Mouse (Mus musculus) embryo, embryonic 11 days (tissue): ENCODE results near the gene Fndc10.
"Not testable (repeated sequence)": the region's sequence is repeated elsewhere in the genome, so short reads cannot be mapped to it uniquely, and the experiment has no call there.

Experiments used
- DNase-seq: peaks from one replicate; pipeline ENCODE4 v3.0.0-alpha.2; 2015

Gene Fndc10

GRCm38 (mm10) chr4:155694111-155694481 lies at the start of gene Fndc10:
Gene Fndc10, plus strand, starts transcription at chr4:155694342.
- peak; percentile 81 for DNase-seq

GRCm38 (mm10) chr4:155645308-155645707 lies 48.8 kb upstream of the Fndc10 start, which contains the start of gene Gm10563:
Gene Gm10563, minus strand, starts transcription at chr4:155645408.
- DNase-seq, result not testable (repeated sequence)

GRCm38 (mm10) chr4:155645721-155646120 lies 48.4 kb upstream of the Fndc10 start:
- no peak for DNase-seq

GRCm38 (mm10) chr4:155649355-155649754 lies 44.8 kb upstream of the Fndc10 start:
- DNase-seq, result no peak

- no peak for DNase-seq
Observed at GRCm38 (mm10) chr4:155651553-155652269, 42.4 kb upstream of the Fndc10 start.

GRCm38 (mm10) chr4:155652283-155653085 lies 41.7 kb upstream of the Fndc10 start:
- DNase-seq, result no peak

- peak; percentile 82 for DNase-seq
Observed at GRCm38 (mm10) chr4:155653086-155653450, 41.1 kb upstream of the Fndc10 start, which contains the start of gene Mmp23. Gene Mmp23, minus strand, starts transcription at chr4:155653384.

GRCm38 (mm10) chr4:155653451-155654182 lies 40.5 kb upstream of the Fndc10 start:
- DNase-seq, result peak; percentile 62

GRCm38 (mm10) chr4:155654183-155654455 lies 40.0 kb upstream of the Fndc10 start:
- no peak for DNase-seq

GRCm38 (mm10) chr4:155654456-155655298 lies 39.5 kb upstream of the Fndc10 start:
- DNase-seq, result peak; percentile 75

- DNase-seq, result no peak
Observed at GRCm38 (mm10) chr4:155656214-155656751, 37.9 kb upstream of the Fndc10 start.

- no peak for DNase-seq
Observed at GRCm38 (mm10) chr4:155658961-155659360, 35.2 kb upstream of the Fndc10 start.

- no peak for DNase-seq
Observed at GRCm38 (mm10) chr4:155660641-155661040, 33.5 kb upstream of the Fndc10 start.

GRCm38 (mm10) chr4:155666903-155667302 lies 27.2 kb upstream of the Fndc10 start:
- no peak for DNase-seq

- DNase-seq, result peak; percentile 100
Observed at GRCm38 (mm10) chr4:155668689-155669597, 25.2 kb upstream of the Fndc10 start, which contains the start of gene Mib2. Gene Mib2, minus strand, starts transcription at chr4:155669198.

- DNase-seq, result no peak
Observed at GRCm38 (mm10) chr4:155669598-155670075, 24.5 kb upstream of the Fndc10 start.

- not testable (repeated sequence) for DNase-seq
Observed at GRCm38 (mm10) chr4:155670236-155670635, 23.9 kb upstream of the Fndc10 start.

GRCm38 (mm10) chr4:155672082-155672481 lies 22.1 kb upstream of the Fndc10 start:
- DNase-seq, result no peak

GRCm38 (mm10) chr4:155675991-155676390 lies 18.2 kb upstream of the Fndc10 start:
- no peak for DNase-seq

- not testable (repeated sequence) for DNase-seq
Observed at GRCm38 (mm10) chr4:155683670-155684277, 10.4 kb upstream of the Fndc10 start.
